Comparison of ENCODE assay signal across 9 mouse cellular contexts in the genomic region with DNA sequence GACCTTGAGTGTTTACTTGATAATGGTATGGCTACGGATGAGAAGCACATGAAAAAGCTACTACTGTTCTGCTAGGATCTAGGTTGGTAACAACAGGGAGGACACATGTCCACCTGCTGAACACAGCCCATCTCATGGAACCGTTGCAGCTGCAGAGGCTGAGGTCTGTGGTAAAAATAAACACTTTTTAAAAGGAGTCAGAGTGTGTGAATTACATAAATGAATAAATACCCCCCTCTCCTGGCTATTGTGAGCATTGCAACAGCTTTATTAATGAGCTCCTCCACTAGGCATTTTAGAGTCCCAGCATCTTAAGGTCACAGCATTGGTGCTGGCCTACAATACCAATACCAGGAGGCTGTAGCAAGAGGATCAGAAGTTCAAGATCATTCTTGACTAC. TPM values are rescaled to one million over a fixed set of nuclear protein-coding genes. Genes with fewer than 3 reads are reported as not detected.
DNase-seq lines count a peak whose midpoint lies in the region; ATAC-seq lines count a peak whose summit lies in the region.
"Had no signal": no experiment of that assay in that cellular context is flagged by ENCODE, and none has a peak within 500 bp of the region (broad histone marks: within the 10 kb centered on the region; RNA-seq: fewer than 3 reads in every experiment).

No protein-coding gene starts in this region.

- no peak overlapping the region for H3K27ac ChIP-seq in forebrain, embryonic 14.5 days (ENCODE audit: low read depth, low read length)
- no peak overlapping the region for H3K27ac ChIP-seq in hindbrain, embryonic 14.5 days

- no peaks in the 10 kb centered on the region for H3K36me3 ChIP-seq in forebrain, embryonic 14.5 days (ENCODE audit: control insufficient read depth, insufficient read depth, low read length)
- no peaks in the 10 kb centered on the region for H3K36me3 ChIP-seq in hindbrain, embryonic 14.5 days (replicated peaks; ENCODE audit: control insufficient read depth, insufficient read depth)

- H3K4me2 ChIP-seq in forebrain, embryonic 14.5 days (ENCODE audit: low read length) = no peak overlapping the region
- no peak overlapping the region for H3K4me2 ChIP-seq in hindbrain, embryonic 14.5 days (replicated peaks)

- H3K4me1 ChIP-seq in forebrain, embryonic 14.5 days (ENCODE audit: control insufficient read depth, insufficient read depth, low read length) = no peaks in the 10 kb centered on the region
- H3K4me1 ChIP-seq in hindbrain, embryonic 14.5 days (replicated peaks; ENCODE audit: control insufficient read depth, insufficient read depth, low read length) = no peaks in the 10 kb centered on the region

- DNase-seq in heart, adult 18-20 months = peak; percentile 70 to 88
- DNase-seq in heart, postnatal 25 days (ENCODE audit: low spot score) = no peak
- DNase-seq in forebrain, embryonic 14.5 days (ENCODE audit: low spot score) = peak; percentile 87
- peak; percentile 89 for DNase-seq in hindbrain, embryonic 14.5 days (ENCODE audit: low spot score)
- DNase-seq in layer of hippocampus, postnatal 25 days (ENCODE audit: extremely low spot score in 1 of 2, low spot score in 1 of 2) = peak; percentile 13 to 72
- peak; percentile 76 for DNase-seq in mesoderm, embryonic 11.5 days (ENCODE audit: low read depth, low spot score)
- DNase-seq in spleen, postnatal 4 days (ENCODE audit: low spot score in 2 of 2) = peak; percentile 32 to 73

- intact Hi-C loops in heart, postnatal 25 days (cut with DNase I) = loop anchor here (1.0 to 2.0 kb wide), 3 partner anchors 17 to 109 kb away; no protein-coding TSS in a partner anchor

- H3K27me3 ChIP-seq in forebrain, embryonic 14.5 days (replicated peaks; ENCODE audit: control insufficient read depth, insufficient read depth, low read length) = no peaks in the 10 kb centered on the region
- no peaks in the 10 kb centered on the region for H3K27me3 ChIP-seq in hindbrain, embryonic 14.5 days (ENCODE audit: control insufficient read depth, insufficient read depth, low read length)

- H3K4me3 ChIP-seq in forebrain, embryonic 14.5 days (ENCODE audit: low read depth, low read length) = no peak overlapping the region
- no peak overlapping the region for H3K4me3 ChIP-seq in hindbrain, embryonic 14.5 days (replicated peaks; ENCODE audit: low read length)

- no peak overlapping the region for H3K9ac ChIP-seq in forebrain, embryonic 14.5 days (ENCODE audit: low read length)
- no peak overlapping the region for H3K9ac ChIP-seq in hindbrain, embryonic 14.5 days

- 40% methylated on average over 2 of the region's 2 CpGs for WGBS in forebrain, embryonic 14.5 days
- WGBS in hindbrain, embryonic 14.5 days = 39% methylated on average over 2 of the region's 2 CpGs

- peak; percentile 85 for ATAC-seq in activated CD4-positive, CD25-positive, alpha-beta regulatory T cell, adult 4 months
- ATAC-seq in forebrain, embryonic 14.5 days = peak; percentile 66
- peak; percentile 69; the same call in 1 of the 2 replicates for ATAC-seq in hindbrain, embryonic 14.5 days (ENCODE audit: low FRiP score)

- H3K9me3 ChIP-seq in forebrain, embryonic 14.5 days (replicated peaks; ENCODE audit: control insufficient read depth, low read length) = no peaks in the 10 kb centered on the region
- H3K9me3 ChIP-seq in hindbrain, embryonic 14.5 days (ENCODE audit: control insufficient read depth, low read length) = no peaks in the 10 kb centered on the region

RNA-seq across cellular contexts. Expression of a gene that starts 10.1 kb away (rescaled TPM):
- not detected for total RNA-seq in heart, adult 18-20 months (2021)
- total RNA-seq in heart, postnatal 25 days (2021) = not detected
- not detected for polyA plus RNA-seq in activated CD4-positive, CD25-positive, alpha-beta regulatory T cell, adult 4 months (2017; shearing (Covaris generic))
- not detected in 2 replicates for polyA plus RNA-seq in forebrain, embryonic 14.5 days (2014; fragmentation: Nextera tagmentation; extraction: Ambion mirVana)
- polyA plus RNA-seq in hindbrain, embryonic 14.5 days (2014; fragmentation: Nextera tagmentation; extraction: Ambion mirVana) = not detected in 2 replicates
- not detected for total RNA-seq in layer of hippocampus, postnatal 25 days (2021)
- total RNA-seq: layer of hippocampus, adult 8-10 months had no signal

RNA-seq across cellular contexts. Expression of a gene that starts 18.4 kb away (rescaled TPM):
- 10 to 100 TPM; 15.9 to 16.1 TPM for total RNA-seq in heart, adult 18-20 months (2021)
- 10 to 100 TPM; 14.3 to 18.0 TPM for total RNA-seq in heart, postnatal 25 days (2021)
- polyA plus RNA-seq in activated CD4-positive, CD25-positive, alpha-beta regulatory T cell, adult 4 months (2017; shearing (Covaris generic)) = under 1 TPM; 0.45 to 0.98 TPM
- polyA plus RNA-seq in forebrain, embryonic 14.5 days (2014; fragmentation: Nextera tagmentation; extraction: Ambion mirVana) = 10.9 and 16.9 TPM in 2 replicates
- polyA plus RNA-seq in hindbrain, embryonic 14.5 days (2014; fragmentation: Nextera tagmentation; extraction: Ambion mirVana) = 18.4 and 21.1 TPM in 2 replicates
- total RNA-seq in layer of hippocampus, postnatal 25 days (2021) = 10 to 100 TPM; 40.9 to 48.0 TPM

RNA-seq across cellular contexts. Expression of a gene that starts 19.8 kb away (rescaled TPM):
- 10 to 100 TPM; 21.6 to 27.4 TPM for total RNA-seq in heart, adult 18-20 months (2021)
- 10 to 100 TPM; 27.4 to 28.0 TPM for total RNA-seq in heart, postnatal 25 days (2021)
- 10 to 100 TPM; 75.2 to 93.2 TPM for polyA plus RNA-seq in activated CD4-positive, CD25-positive, alpha-beta regulatory T cell, adult 4 months (2017; shearing (Covaris generic))
- 4.3 and 7.0 TPM in 2 replicates for polyA plus RNA-seq in forebrain, embryonic 14.5 days (2014; fragmentation: Nextera tagmentation; extraction: Ambion mirVana)
- 6.4 and 6.8 TPM in 2 replicates for polyA plus RNA-seq in hindbrain, embryonic 14.5 days (2014; fragmentation: Nextera tagmentation; extraction: Ambion mirVana)
- total RNA-seq in layer of hippocampus, postnatal 25 days (2021) = 1 to 10 TPM; 2.4 to 4.5 TPM

Comparison
In these comparisons a context has a peak if more than half of its experiments do, and no peak if none do; other contexts are left out.
1. RNA of a gene that starts 19.8 kb away (total RNA-seq): 27.4 to 28.0 TPM in heart, postnatal 25 days and 21.6 to 27.4 TPM in heart, adult 18-20 months; 2.4 to 4.5 TPM in layer of hippocampus, postnatal 25 days; every median in the first group is over 4 times any median in the second.
2. Peak in every context shown above with its lines, with median percentiles within 50 percentile points of each other: ATAC-seq.